Mouse (Mus musculus): Measurements from ENCODE around the gene Trak1. TPM values are rescaled to one million over a fixed set of nuclear protein-coding genes. Genes with fewer than 3 reads are reported as not detected.

Gene Trak1
- polyA plus RNA-seq, 1 experiment: 42.4 TPM

DNA sequence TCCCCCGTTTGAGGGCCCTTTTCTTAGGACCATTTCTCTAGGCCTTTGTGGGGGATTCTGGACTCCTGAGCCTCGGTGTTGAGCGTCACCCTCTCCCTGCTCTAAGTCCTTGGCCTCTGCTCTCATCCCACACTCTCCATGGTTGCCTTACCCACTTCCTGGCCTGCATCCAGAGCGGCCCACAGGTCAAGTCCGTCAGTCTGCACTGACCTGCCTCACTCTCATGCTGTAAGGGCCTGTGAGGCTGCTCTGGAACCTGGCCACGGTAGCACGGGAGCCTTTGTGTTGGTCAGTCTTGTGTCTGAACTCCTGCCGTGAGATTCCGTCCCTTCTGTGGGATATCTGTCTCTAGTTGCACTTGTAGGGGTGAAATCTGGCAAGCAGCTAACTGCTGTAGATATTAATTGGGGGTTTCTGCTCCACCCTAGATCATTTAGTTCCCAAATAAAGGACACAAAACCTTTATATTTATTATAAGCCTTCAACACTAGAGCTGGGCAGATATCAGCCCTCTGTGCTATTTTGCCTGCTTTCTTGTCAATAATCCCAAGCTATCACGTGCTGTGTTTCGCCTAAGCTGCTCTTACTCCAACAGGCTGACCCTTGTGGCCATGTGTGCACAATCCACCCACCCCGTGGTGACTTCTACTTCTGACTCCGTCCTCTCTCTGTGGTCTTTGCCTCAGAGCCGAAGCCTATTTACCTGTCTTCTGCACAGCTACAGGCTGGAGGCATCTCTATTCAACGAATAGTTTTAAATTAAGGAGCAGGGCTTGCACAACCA lies 136.6 kb downstream of the Trak1 start:
- no peak for TF ChIP-seq GATA1 (IDR thresholded peaks at IDR 0.05; ENCODE audit: low read length)

- no peak for TF ChIP-seq GATA1 (IDR thresholded peaks at IDR 0.05; ENCODE audit: low read length)
These were observed 138.1 kb downstream of the Trak1 start for GRCm38 (mm10) chr9:121435332-121435956.

DNA sequence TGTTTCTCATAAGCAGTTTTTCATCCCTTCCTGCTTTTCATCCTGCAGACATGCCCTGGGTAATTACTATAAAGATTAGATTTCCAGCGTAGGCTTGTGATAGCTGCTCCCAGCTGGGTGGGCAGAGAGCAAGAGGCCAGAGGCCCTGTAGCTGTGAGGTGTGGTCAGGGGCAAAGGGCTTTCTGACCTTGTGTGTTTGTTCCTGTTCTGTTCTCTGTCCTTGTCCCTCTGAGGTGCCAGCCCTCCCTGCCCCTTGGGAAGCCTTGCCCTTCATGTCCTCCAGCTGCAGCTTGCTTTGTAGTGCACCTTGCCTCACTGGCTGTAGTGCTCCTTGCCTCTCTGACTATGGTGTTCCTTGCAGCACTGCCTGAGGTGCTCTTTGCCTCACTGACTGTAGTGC lies 139.2 kb downstream of the Trak1 start:
- no peak for TF ChIP-seq GATA1 (IDR thresholded peaks at IDR 0.05; ENCODE audit: low read length)

DNA sequence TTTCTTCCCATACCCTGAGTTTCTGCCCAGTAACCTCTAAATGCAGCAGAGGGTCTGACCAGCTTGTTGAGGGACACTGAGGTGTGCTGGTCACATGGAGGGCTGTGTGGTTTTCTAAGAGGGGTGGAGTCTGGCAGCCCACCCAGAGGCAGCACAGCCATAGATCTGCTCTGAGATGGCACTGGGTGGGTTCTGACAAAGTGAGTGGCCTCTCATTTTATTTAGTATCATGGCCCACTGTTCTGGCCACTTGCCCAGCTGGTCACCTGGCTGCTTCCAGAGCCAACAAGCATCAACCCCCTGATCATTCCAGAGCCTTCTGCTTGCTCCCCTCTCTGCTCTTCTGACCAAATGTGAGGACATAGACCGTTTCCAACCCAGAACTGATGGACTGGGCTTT lies 144.8 kb downstream of the Trak1 start:
- TF ChIP-seq GATA1 (IDR thresholded peaks at IDR 0.05; ENCODE audit: low read length): no peak

- TF ChIP-seq GATA1 (IDR thresholded peaks at IDR 0.05; ENCODE audit: low read length): no peak
These were observed 146.5 kb downstream of the Trak1 start for GRCm38 (mm10) chr9:121443696-121444366.

- no peak for TF ChIP-seq GATA1 (IDR thresholded peaks at IDR 0.05; ENCODE audit: low read length)
These were observed 147.0 kb downstream of the Trak1 start for GRCm38 (mm10) chr9:121444367-121444707.

GRCm38 (mm10) chr9:121445364-121445763 lies 148.1 kb downstream of the Trak1 start:
- no peak for TF ChIP-seq GATA1 (IDR thresholded peaks at IDR 0.05; ENCODE audit: low read length)

- TF ChIP-seq GATA1 (IDR thresholded peaks at IDR 0.05; ENCODE audit: low read length): no peak
These were observed 149.1 kb downstream of the Trak1 start for GRCm38 (mm10) chr9:121446431-121446831.

DNA sequence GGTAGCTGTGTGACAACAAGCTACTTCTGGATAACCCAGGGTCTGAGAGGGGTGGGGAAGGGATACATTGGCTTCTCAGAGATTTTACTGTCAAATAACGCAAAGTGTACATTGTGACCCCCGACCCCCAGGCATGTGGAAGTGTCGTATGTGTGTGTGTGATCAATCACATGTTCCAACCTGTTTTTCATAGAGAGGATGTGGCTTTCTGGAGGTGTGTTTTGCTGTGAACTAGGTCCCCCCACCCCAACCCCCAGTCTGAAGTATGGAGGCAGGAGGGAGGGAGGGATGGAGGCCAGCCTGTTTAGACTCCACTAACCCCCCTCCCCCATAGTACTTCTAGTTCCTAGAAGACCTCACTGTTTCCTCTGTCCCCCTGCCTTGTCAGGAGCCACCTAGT lies 157.6 kb downstream of the Trak1 start:
- no peak for TF ChIP-seq GATA1 (IDR thresholded peaks at IDR 0.05; ENCODE audit: low read length)

DNA sequence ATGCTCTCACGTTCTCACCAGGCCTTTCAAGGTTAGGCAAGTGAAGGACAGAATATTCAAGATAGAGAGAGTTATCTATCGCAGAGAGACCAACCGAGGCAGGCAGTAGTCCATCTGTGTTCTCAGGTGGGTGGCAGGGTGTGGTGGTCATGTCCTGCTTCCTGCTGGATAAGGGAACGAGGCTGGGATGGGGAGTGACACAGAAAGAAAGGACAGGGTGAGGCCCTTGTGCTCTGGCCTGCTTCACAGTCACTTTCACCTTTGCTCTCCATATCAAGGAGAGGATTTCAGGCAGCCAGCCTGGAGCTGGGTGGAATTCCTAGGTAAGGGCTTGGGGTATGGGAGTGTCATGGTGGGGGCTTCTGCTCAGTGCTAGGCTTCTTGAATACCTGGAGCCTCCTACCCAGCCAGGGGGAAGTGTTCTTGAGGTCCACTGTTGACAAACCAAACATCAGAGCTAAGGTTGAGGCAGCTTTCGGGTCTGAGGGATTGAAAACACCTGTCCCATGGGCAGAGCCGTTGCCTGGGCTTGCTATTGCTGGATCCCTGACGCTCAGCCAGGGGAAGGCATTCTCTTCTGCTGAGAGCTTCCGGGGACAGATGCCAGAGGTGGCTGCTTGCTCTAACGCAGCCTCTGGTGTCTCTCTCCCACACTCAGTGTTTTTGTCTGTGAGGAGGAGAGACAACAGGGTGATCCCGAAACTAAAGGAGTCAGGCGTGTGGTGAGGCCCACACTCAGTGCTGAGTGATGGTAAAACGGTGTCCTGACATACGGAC lies 159.6 kb downstream of the Trak1 start:
- TF ChIP-seq GATA1 (IDR thresholded peaks at IDR 0.05; ENCODE audit: low read length): no peak

GRCm38 (mm10) chr9:121458466-121458865 lies 161.2 kb downstream of the Trak1 start:
- TF ChIP-seq GATA1 (IDR thresholded peaks at IDR 0.05; ENCODE audit: low read length): no peak

- TF ChIP-seq GATA1 (IDR thresholded peaks at IDR 0.05; ENCODE audit: low read length): no peak
These were observed 162.6 kb downstream of the Trak1 start for GRCm38 (mm10) chr9:121459950-121460349.

- no peak for TF ChIP-seq GATA1 (IDR thresholded peaks at IDR 0.05; ENCODE audit: low read length)
These were observed 163.2 kb downstream of the Trak1 start for GRCm38 (mm10) chr9:121460527-121460926.

DNA sequence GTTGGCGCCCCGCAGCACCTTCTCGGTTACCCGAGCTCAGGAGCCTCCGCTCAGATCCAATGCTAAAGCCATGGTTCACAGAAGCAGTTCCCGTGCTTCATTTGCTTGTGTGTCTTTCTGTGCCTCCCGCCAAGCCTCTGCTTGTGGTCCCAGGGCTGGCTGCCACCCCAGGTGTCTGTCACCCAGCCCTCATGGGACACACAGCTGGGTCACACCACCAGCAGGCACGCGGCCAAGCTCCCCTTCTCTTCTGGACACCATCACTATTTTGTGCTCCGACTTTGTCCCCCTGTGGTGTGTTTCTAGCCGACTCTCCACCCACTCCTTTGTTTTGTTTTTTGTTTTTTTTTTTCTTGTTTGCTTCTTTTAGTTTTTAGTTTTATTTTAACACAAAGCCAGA lies 170.2 kb downstream of the Trak1 start:
- TF ChIP-seq GATA1 (IDR thresholded peaks at IDR 0.05; ENCODE audit: low read length): no peak

DNA sequence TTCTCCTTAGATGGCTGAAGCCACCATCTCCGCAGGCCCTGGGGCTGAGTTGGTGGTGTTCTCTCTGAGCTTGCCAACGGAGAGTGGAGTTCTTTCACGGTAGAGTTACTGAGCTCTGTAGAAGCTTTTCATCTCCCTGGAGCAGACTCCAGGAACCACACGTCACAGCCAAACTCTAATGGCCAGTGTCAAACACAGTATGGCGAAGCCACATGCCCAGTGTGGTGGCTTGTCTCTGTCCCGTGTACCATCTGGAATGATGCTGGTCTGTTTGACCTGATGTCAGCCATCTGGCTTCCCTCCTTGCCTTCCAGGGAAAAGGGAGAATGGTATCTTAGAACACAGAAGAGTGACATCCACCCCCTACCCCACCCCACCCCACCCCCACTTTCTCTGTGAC lies 172.4 kb downstream of the Trak1 start:
- TF ChIP-seq GATA1 (IDR thresholded peaks at IDR 0.05; ENCODE audit: low read length): no peak

DNA sequence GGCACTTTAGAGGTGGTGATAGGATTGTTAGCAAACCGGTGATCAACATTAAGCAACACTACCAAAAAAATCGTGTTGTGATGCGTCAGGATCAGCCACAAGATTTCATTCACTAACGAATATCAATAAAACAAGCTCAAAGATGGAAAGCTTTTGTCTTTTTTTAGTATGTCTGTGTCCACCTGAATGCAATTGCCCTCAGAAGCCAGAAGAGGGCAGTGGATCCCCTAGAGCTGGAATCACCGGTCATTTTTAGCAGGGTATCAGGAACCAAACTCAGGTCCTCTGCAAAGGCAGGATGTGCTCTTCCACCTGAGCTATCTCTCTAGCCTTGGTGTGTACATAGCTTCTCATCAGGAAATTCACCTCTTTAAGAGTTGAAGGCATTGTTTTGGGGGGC lies 177.5 kb downstream of the Trak1 start:
- TF ChIP-seq GATA1 (IDR thresholded peaks at IDR 0.05; ENCODE audit: low read length): no peak
